Mouse (Mus musculus) CH12.LX (cell line): ENCODE measurements around the gene Kalrn. TPM values are rescaled to one million over a fixed set of nuclear protein-coding genes. Genes with fewer than 3 reads are reported as not detected.

ENCODE experiments used
- DNase-seq: peaks from one replicate; pipeline ENCODE4 v3.0.0-alpha.2; 2013; ENCODE audit errors: extremely low read depth
- H3K27ac ChIP-seq: 2 replicates; pipeline ENCODE4 v1.5.1; 2012; ENCODE audit warnings: low read depth, mild to moderate bottlenecking, control low read depth, moderate library complexity; ENCODE audit not compliant: insufficient read depth
- H3K27me3 ChIP-seq: replicated peaks from 2 replicates; pipeline ENCODE3; 2012; ENCODE audit warnings: inconsistent platforms
- H3K36me3 ChIP-seq, 2 experiments: replicated peaks in 1 of 2; 2 replicates each; pipeline versions ENCODE3 to v1.6.1; 2012; ENCODE audit warnings: inconsistent platforms in 1 of 2, low read length in 1 of 2, mild to moderate bottlenecking in 1 of 2, mixed read lengths in 1 of 2, moderate library complexity in 1 of 2; ENCODE audit not compliant: control insufficient read depth in 1 of 2, insufficient read depth in 1 of 2
- H3K4me1 ChIP-seq, 2 experiments: 2 replicates each; pipeline ENCODE4 v1.6.1; 2012; ENCODE audit warnings: inconsistent platforms in 1 of 2, moderate library complexity in 1 of 2; ENCODE audit not compliant: insufficient read depth in 2 of 2, control insufficient read depth in 1 of 2
- H3K4me2 ChIP-seq: 2 replicates; pipeline ENCODE4 v1.6.1; 2012; ENCODE audit warnings: low read depth, mild to moderate bottlenecking, control low read depth; ENCODE audit not compliant: poor library complexity, insufficient read depth, severe bottlenecking
- H3K4me3 ChIP-seq, 3 experiments: fragments of 150-350 bp in 1 of 3; sonication (generic) in 1 of 3; replicated peaks in 1 of 3; 2 replicates each; pipeline versions ENCODE3 to v1.5.1; 2011 to 2012; ENCODE audit warnings: low read depth in 2 of 3, low read length in 2 of 3, mild to moderate bottlenecking in 2 of 3, moderate library complexity in 2 of 3, control low read depth in 1 of 3, improper control_type of control experiment in 1 of 3, inconsistent platforms in 1 of 3, mixed read lengths in 1 of 3; ENCODE audit not compliant: poor library complexity in 1 of 3
- H3K79me2 ChIP-seq: replicated peaks from 2 replicates; pipeline ENCODE4 v1.6.1; 2012; ENCODE audit warnings: mild to moderate bottlenecking, moderate library complexity; ENCODE audit not compliant: control insufficient read depth, poor library complexity, insufficient read depth, severe bottlenecking; ENCODE audit errors: extremely low read depth
- H3K9ac ChIP-seq: 2 replicates; pipeline ENCODE4 v1.6.1; 2012; ENCODE audit warnings: low read depth, mild to moderate bottlenecking, control low read depth, moderate library complexity; ENCODE audit not compliant: insufficient read depth
- H3K9me3 ChIP-seq: replicated peaks from 2 replicates; pipeline ENCODE3; 2012; ENCODE audit warnings: low read length, inconsistent platforms, mixed read lengths
- BHLHE40 ChIP-seq: IDR thresholded peaks from 2 replicates; pipeline ENCODE4 v1.6.1; 2011; ENCODE audit warnings: mild to moderate bottlenecking, low read depth, low read length, improper control_type of control experiment
- CHD1 ChIP-seq: IDR thresholded peaks from 2 replicates; pipeline ENCODE4 v1.6.1; 2012; ENCODE audit warnings: low read depth, low read length, improper control_type of control experiment, inconsistent platforms
- CTCF ChIP-seq, 2 experiments: IDR thresholded peaks in 1 of 2; conservative IDR thresholded peaks in 1 of 2; 2 replicates each; pipeline ENCODE4 v1.5.1; 2011 to 2012; ENCODE audit warnings: low read depth in 2 of 2, low read length in 2 of 2, improper control_type of control experiment in 1 of 2, inconsistent platforms in 1 of 2, mild to moderate bottlenecking in 1 of 2, moderate library complexity in 1 of 2
- E2F4 ChIP-seq: IDR thresholded peaks from 2 replicates; pipeline ENCODE4 v1.6.1; 2011; ENCODE audit warnings: low read depth, low read length, improper control_type of control experiment; ENCODE audit not compliant: insufficient replicate concordance
- ELF1 ChIP-seq: IDR thresholded peaks from 2 replicates; pipeline ENCODE4 v1.6.1; 2014; ENCODE audit warnings: low read depth, mild to moderate bottlenecking, inconsistent platforms, low read length, improper control_type of control experiment
- EP300 ChIP-seq: IDR thresholded peaks from 2 replicates; pipeline ENCODE4 v1.6.1; 2011; ENCODE audit warnings: low read length, improper control_type of control experiment
- GABPA ChIP-seq: IDR thresholded peaks from 2 replicates; pipeline ENCODE4 v1.6.1; 2012; ENCODE audit warnings: low read depth, low read length, improper control_type of control experiment, inconsistent platforms; ENCODE audit not compliant: insufficient replicate concordance
- HCFC1 ChIP-seq: IDR thresholded peaks from 2 replicates; pipeline ENCODE4 v1.6.1; 2012; ENCODE audit warnings: low read depth, mild to moderate bottlenecking, inconsistent platforms, low read length, improper control_type of control experiment
- IRF4 ChIP-seq: IDR thresholded peaks from 2 replicates; pipeline ENCODE4 v1.6.1; 2014; ENCODE audit warnings: low read depth, mild to moderate bottlenecking, inconsistent platforms, low read length, improper control_type of control experiment
- JUN ChIP-seq: IDR thresholded peaks from 2 replicates; pipeline ENCODE4 v1.6.1; 2011; ENCODE audit warnings: low read depth, mild to moderate bottlenecking, low read length, improper control_type of control experiment, moderate library complexity; ENCODE audit not compliant: insufficient read depth
- JUND ChIP-seq: conservative IDR thresholded peaks from 2 replicates; pipeline ENCODE4 v1.6.1; 2011; ENCODE audit warnings: low read depth, low read length, improper control_type of control experiment
- KAT2A ChIP-seq: IDR thresholded peaks from 2 replicates; pipeline ENCODE4 v1.6.1; 2012; ENCODE audit warnings: low read length, improper control_type of control experiment, inconsistent platforms; ENCODE audit not compliant: insufficient replicate concordance
- MAFK ChIP-seq: IDR thresholded peaks from 2 replicates; pipeline ENCODE4 v1.6.1; 2011; ENCODE audit warnings: low read length, improper control_type of control experiment; ENCODE audit not compliant: insufficient replicate concordance
- MAX ChIP-seq: IDR thresholded peaks from 2 replicates; pipeline ENCODE4 v1.6.1; 2011; ENCODE audit warnings: low read length, improper control_type of control experiment
- MAZ ChIP-seq: IDR thresholded peaks from 2 replicates; pipeline ENCODE4 v1.6.1; 2012; ENCODE audit warnings: low read depth, mild to moderate bottlenecking, inconsistent platforms, low read length, improper control_type of control experiment, moderate library complexity
- MXI1 ChIP-seq: IDR thresholded peaks from 2 replicates; pipeline ENCODE4 v1.6.1; 2011; ENCODE audit warnings: mild to moderate bottlenecking, low read depth, low read length, improper control_type of control experiment
- MYC ChIP-seq: IDR thresholded peaks from 2 replicates; pipeline ENCODE4 v1.6.1; 2011; ENCODE audit warnings: low read depth, mild to moderate bottlenecking, improper control_type of control experiment, low read length
- NRF1 ChIP-seq: IDR thresholded peaks from 2 replicates; pipeline ENCODE4 v1.6.1; 2014; ENCODE audit warnings: low read depth, mild to moderate bottlenecking, inconsistent platforms, low read length, improper control_type of control experiment, moderate library complexity
- PAX5 ChIP-seq: IDR thresholded peaks from 2 replicates; pipeline ENCODE4 v1.6.1; 2012; ENCODE audit warnings: low read length, inconsistent platforms, mixed read lengths
- POLR2A ChIP-seq: IDR thresholded peaks from 2 replicates; pipeline ENCODE4 v1.6.1; 2011; ENCODE audit warnings: low read depth, mild to moderate bottlenecking, improper control_type of control experiment, low read length
- RAD21 ChIP-seq: IDR thresholded peaks from 2 replicates; pipeline ENCODE4 v1.6.1; 2011; ENCODE audit warnings: low read depth, mild to moderate bottlenecking, low read length, improper control_type of control experiment, moderate library complexity
- RCOR1 ChIP-seq: conservative IDR thresholded peaks from 2 replicates; pipeline ENCODE4 v1.6.1; 2012; ENCODE audit warnings: low read depth, mild to moderate bottlenecking, inconsistent platforms, low read length, improper control_type of control experiment
- SIN3A ChIP-seq: IDR thresholded peaks from 2 replicates; pipeline ENCODE4 v1.6.1; 2012; ENCODE audit warnings: low read length, improper control_type of control experiment, inconsistent platforms
- TBP ChIP-seq: conservative IDR thresholded peaks from 2 replicates; pipeline ENCODE4 v1.6.1; 2011; ENCODE audit warnings: low read depth, low read length, improper control_type of control experiment
- UBTF ChIP-seq: IDR thresholded peaks from 2 replicates; pipeline ENCODE4 v1.6.1; 2012; ENCODE audit warnings: low read depth, mild to moderate bottlenecking, inconsistent platforms, low read length, improper control_type of control experiment, moderate library complexity
- USF1 ChIP-seq: IDR thresholded peaks from 2 replicates; pipeline ENCODE4 v1.6.1; 2014; ENCODE audit warnings: low read depth, mild to moderate bottlenecking, inconsistent platforms, low read length, improper control_type of control experiment
- USF2 ChIP-seq: conservative IDR thresholded peaks from 2 replicates; pipeline ENCODE4 v1.6.1; 2011; ENCODE audit warnings: low read depth, low read length, improper control_type of control experiment
- ZC3H11A ChIP-seq: IDR thresholded peaks from 2 replicates; pipeline ENCODE4 v1.6.1; 2012; ENCODE audit warnings: low read depth, mild to moderate bottlenecking, inconsistent platforms, low read length, improper control_type of control experiment
- ZKSCAN1 ChIP-seq: IDR thresholded peaks from 2 replicates; pipeline ENCODE4 v1.6.1; 2012; ENCODE audit warnings: low read depth, inconsistent platforms, low read length, improper control_type of control experiment, borderline replicate concordance
- ZMIZ1 ChIP-seq: IDR thresholded peaks from 2 replicates; pipeline ENCODE4 v1.6.1; 2012; ENCODE audit warnings: low read depth, mild to moderate bottlenecking, inconsistent platforms, low read length, improper control_type of control experiment
- ZNF384 ChIP-seq: IDR thresholded peaks from 2 replicates; pipeline ENCODE4 v1.6.1; 2012; ENCODE audit warnings: low read depth, low read length, improper control_type of control experiment, inconsistent platforms
- dilution Hi-C: fragments of 300-500 bp; cut with MboI; formaldehyde crosslinking; loops from 2 replicates; pipeline ENCODE4 v1.14.3; 2020; ENCODE audit warnings: low sequenced_read_pairs; ENCODE audit not compliant: extremely low pct_unique_long_range_greater_than_20kb, extremely low pct_ligation_motif_present
- in situ Hi-C: fragments of 300-500 bp; cut with MboI; formaldehyde crosslinking; loops from 3 replicates; pipeline ENCODE4 v1.14.3; 2019; ENCODE audit warnings: low sequenced_read_pairs, low pct_ligation_motif_present, low pct_unique_long_range_greater_than_20kb, mixed read lengths
- polyA plus RNA-seq: library from polyadenylated mRNA; unstranded; fragments of >175 nt; gene quantifications from 2 replicates; pipeline ENCODE4 v1.2.1, GENCODE M21; 2012; ENCODE audit warnings: low read depth; ENCODE audit not compliant: insufficient read length
- total RNA-seq, 2 experiments: library from RNA; depleted of rRNA; stranded (reverse); fragments of 300-350 nt in 1 of 2; fragments of >200 nt in 1 of 2; gene quantifications; 2 replicates each; pipeline ENCODE4 v1.2.3; 2012 to 2014

Gene Kalrn
- total and polyA plus RNA-seq, 3 experiments = 0.08 to 0.09 TPM; not detected in 1

GRCm38 (mm10) chr16:34536300-34536699 lies 37.0 kb downstream of the Kalrn start:
- dilution Hi-C loops = no loop called here
- H3K27me3 ChIP-seq = peaks cover 84% of the 10 kb centered on the region
- H3K9ac ChIP-seq = no peak overlapping the region
- no peak overlapping the region for H3K4me3 ChIP-seq
- H3K4me1 ChIP-seq = no peaks in the 10 kb centered on the region
- no peak overlapping the region for H3K4me2 ChIP-seq
- in situ Hi-C loops = no loop called here
- no peaks in the 10 kb centered on the region for H3K36me3 ChIP-seq
- no peak overlapping the region for H3K27ac ChIP-seq
- no peaks in the 10 kb centered on the region for H3K9me3 ChIP-seq
- DNase-seq = no peak
- H3K79me2 ChIP-seq = no peaks in the 10 kb centered on the region
- TF ChIP-seq JUND (no peak), ZMIZ1 (no peak), MYC (no peak), IRF4 (no peak), ELF1 (no peak), TBP (no peak), SIN3A (no peak), RAD21 (no peak), ZKSCAN1 (no peak), GABPA (no peak), UBTF (no peak), CTCF (conservative IDR thresholded peaks at IDR 0.05 in 1 of 2, IDR thresholded peaks at IDR 0.05 in 1 of 2; ENCODE audit: low read depth in 2 of 2, low read length in 2 of 2) (no peak), ZNF384 (no peak), E2F4 (no peak), MAFK (no peak), ZC3H11A (no peak), MXI1 (no peak), USF2 (no peak), USF1 (no peak), BHLHE40 (no peak)

GRCm38 (mm10) chr16:34535135-34535534 lies 38.2 kb downstream of the Kalrn start:
- in situ Hi-C loops (no loop called here), dilution Hi-C loops (no loop called here)
- H3K4me1 ChIP-seq = no peaks in the 10 kb centered on the region
- DNase-seq = no peak
- H3K27ac ChIP-seq = no peak overlapping the region
- H3K9ac ChIP-seq = no peak overlapping the region
- no peaks in the 10 kb centered on the region for H3K36me3 ChIP-seq
- H3K79me2 ChIP-seq = no peaks in the 10 kb centered on the region
- TF ChIP-seq PAX5 (no peak), USF2 (no peak), RAD21 (no peak), MAZ (no peak), USF1 (no peak), RCOR1 (no peak), KAT2A (no peak), ZKSCAN1 (no peak), SIN3A (no peak), NRF1 (no peak), POLR2A (no peak), MAX (no peak), BHLHE40 (no peak), JUN (no peak), MXI1 (no peak), EP300 (no peak), IRF4 (no peak), HCFC1 (no peak), CHD1 (no peak)
- no peak overlapping the region for H3K4me3 ChIP-seq
- H3K4me2 ChIP-seq = no peak overlapping the region
- no peaks in the 10 kb centered on the region for H3K9me3 ChIP-seq
- peaks cover 80% of the 10 kb centered on the region for H3K27me3 ChIP-seq
